Mouse (Mus musculus): ENCODE measurements around the gene Plpp7.

The Plpp7 gene

GRCm38 (mm10) chr2:32158616-32159239, 63.4 kb downstream of the Plpp7 start:
- DNase-seq (ENCODE audit: extremely low read depth, insufficient read length, low spot score): no peak
